Mouse (Mus musculus) adrenal gland, adult (tissue): Measurements from ENCODE around the gene Gm20388.
"Not testable (repeated sequence)": the region's sequence is repeated elsewhere in the genome, so short reads cannot be mapped to it uniquely, and the experiment has no call there.

ENCODE experiments used
- DNase-seq, 2 experiments: peaks; one replicate each; pipeline ENCODE4 v3.0.0; 2022 to 2023; ENCODE audit warnings: low spot score in 1 of 2; ENCODE audit not compliant: inconsistent age in 2 of 2

Gene Gm20388

GRCm38 (mm10) chr8:124002546-124003108 lies 4092.0 kb downstream of the Gm20388 start:
- no peak for DNase-seq

- no peak for DNase-seq
These were observed 4097.2 kb downstream of the Gm20388 start for GRCm38 (mm10) chr8:124007829-124008228.

GRCm38 (mm10) chr8:124011580-124011979 lies 4100.9 kb downstream of the Gm20388 start:
- no peak for DNase-seq

- no peak for DNase-seq
These were observed 4101.4 kb downstream of the Gm20388 start for GRCm38 (mm10) chr8:124011989-124012586.

- DNase-seq: not testable (repeated sequence)
These were observed 4103.7 kb downstream of the Gm20388 start for GRCm38 (mm10) chr8:124014299-124014698.

- no peak for DNase-seq
These were observed 4104.1 kb downstream of the Gm20388 start for GRCm38 (mm10) chr8:124014751-124015150.

GRCm38 (mm10) chr8:124019782-124020181 lies 4109.1 kb downstream of the Gm20388 start:
- peak; percentile 25 to 62 for DNase-seq

- peak in 1 of 2 experiments; percentile 87 for DNase-seq
These were observed 4110.0 kb downstream of the Gm20388 start for GRCm38 (mm10) chr8:124020439-124021236.

GRCm38 (mm10) chr8:124021237-124022227 lies 4110.9 kb downstream of the Gm20388 start, which contains the start of the genes Taf5l and Urb2:
TSS of gene Taf5l (minus strand) at chr8:124021397.
TSS of gene Urb2 (plus strand) at chr8:124021508.
- peak; percentile 95 to 98 for DNase-seq

- not testable (repeated sequence) for DNase-seq
These were observed 4115.6 kb downstream of the Gm20388 start for GRCm38 (mm10) chr8:124026265-124026664.

GRCm38 (mm10) chr8:124027831-124028230 lies 4117.2 kb downstream of the Gm20388 start:
- DNase-seq: no peak

GRCm38 (mm10) chr8:124033400-124033799 lies 4122.8 kb downstream of the Gm20388 start:
- peak in 1 of 2 experiments; percentile 36 for DNase-seq

GRCm38 (mm10) chr8:124038121-124038520 lies 4127.5 kb downstream of the Gm20388 start:
- DNase-seq: no peak

- no peak for DNase-seq
These were observed 4128.7 kb downstream of the Gm20388 start for GRCm38 (mm10) chr8:124039351-124039750.

- DNase-seq: no peak
These were observed 4131.6 kb downstream of the Gm20388 start for GRCm38 (mm10) chr8:124042201-124042600.

GRCm38 (mm10) chr8:124044421-124044820 lies 4133.8 kb downstream of the Gm20388 start:
- DNase-seq: no peak

GRCm38 (mm10) chr8:124044931-124045330 lies 4134.3 kb downstream of the Gm20388 start:
- DNase-seq: no peak

GRCm38 (mm10) chr8:124045856-124046255 lies 4135.2 kb downstream of the Gm20388 start:
- DNase-seq: no peak

- DNase-seq: peak; percentile 66 to 91
These were observed 4141.5 kb downstream of the Gm20388 start for GRCm38 (mm10) chr8:124052110-124052509.

GRCm38 (mm10) chr8:124052568-124052967 lies 4141.9 kb downstream of the Gm20388 start:
- no peak for DNase-seq
